Mouse (Mus musculus) layer of hippocampus, adult 9-11 months (tissue): ENCODE measurements around the gene Mark4.
A peak's percentile ranks its signal among the peaks of the same experiment; 100 is the strongest.

ENCODE experiments used
- DNase-seq: peaks from one replicate; pipeline ENCODE4 v3.0.0; 2022

The Mark4 gene

GRCm38 (mm10) chr7:19432475-19432874, 26.1 kb downstream of the Mark4 start:
- DNase-seq, result no peak

- DNase-seq, result no peak
Measured at GRCm38 (mm10) chr7:19430402-19430801, 28.2 kb downstream of the Mark4 start.

DNA sequence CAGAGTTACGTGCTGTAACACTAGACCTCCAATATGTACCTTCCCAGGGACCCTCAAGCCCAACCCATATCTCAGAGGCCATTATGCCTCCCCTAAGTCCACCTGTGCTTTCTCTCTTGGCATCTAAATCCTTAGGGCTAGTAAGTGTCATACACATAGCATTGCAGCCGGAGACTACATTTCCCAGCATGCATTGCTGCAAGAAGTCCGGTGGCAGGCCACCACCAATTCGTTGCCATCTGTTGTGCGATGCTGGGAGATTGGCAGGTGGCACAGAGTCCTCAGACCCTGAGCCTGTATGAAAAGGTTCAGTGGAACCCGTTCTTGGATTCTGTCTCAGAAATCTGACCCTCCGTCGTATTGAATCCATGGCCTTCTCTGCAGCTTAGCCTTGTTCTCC, 28.9 kb downstream of the Mark4 start:
- DNase-seq, result no peak

- DNase-seq, result no peak
Measured at GRCm38 (mm10) chr7:19427999-19428650, 30.5 kb downstream of the Mark4 start.

GRCm38 (mm10) chr7:19426888-19427287, 31.7 kb downstream of the Mark4 start:
- DNase-seq, result no peak

GRCm38 (mm10) chr7:19426349-19426748, 32.3 kb downstream of the Mark4 start:
- no peak for DNase-seq

DNA sequence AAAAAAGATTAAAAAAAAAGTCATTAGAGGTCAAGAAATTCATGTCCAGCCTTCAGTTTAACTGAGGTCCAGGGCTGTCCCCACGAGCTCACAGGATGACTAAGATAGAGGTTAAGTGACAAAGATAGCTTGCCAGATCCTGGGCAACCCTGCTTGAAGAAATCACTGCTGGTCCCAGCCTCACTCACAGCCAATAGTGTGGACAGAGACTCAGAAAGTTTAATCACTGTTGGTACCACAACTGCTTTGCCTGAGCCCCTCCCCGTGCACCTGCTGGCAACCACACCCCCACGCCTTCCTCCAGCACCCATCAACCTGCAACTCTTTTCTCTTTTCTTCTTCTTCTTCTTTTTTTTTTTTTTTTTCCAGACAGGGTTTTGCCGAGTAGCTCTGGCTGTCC, 34.6 kb downstream of the Mark4 start:
- no peak for DNase-seq

GRCm38 (mm10) chr7:19423083-19423482, 35.5 kb downstream of the Mark4 start:
- no peak for DNase-seq

GRCm38 (mm10) chr7:19420821-19421636, 37.6 kb downstream of the Mark4 start:
- peak; percentile 93 for DNase-seq

DNA sequence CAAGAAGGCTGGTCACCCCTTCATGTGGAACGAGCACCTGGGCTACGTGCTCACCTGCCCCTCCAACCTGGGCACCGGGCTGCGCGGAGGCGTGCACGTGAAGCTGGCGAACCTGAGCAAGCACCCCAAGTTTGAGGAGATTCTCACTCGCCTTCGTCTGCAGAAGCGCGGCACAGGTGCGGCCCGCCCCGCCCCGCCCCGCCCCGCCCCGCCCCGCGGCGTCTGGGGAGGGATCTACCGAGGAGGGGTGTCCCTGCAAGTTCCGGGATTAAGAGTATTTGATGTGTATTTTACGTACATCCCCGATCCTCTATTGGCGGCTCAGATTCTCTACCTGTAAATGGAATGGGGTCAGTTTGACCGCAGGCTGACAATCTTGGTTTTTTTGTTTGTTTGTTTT, 38.5 kb downstream of the Mark4 start:
- DNase-seq, result no peak

GRCm38 (mm10) chr7:19416590-19416989, 42.0 kb downstream of the Mark4 start:
- DNase-seq, result no peak

DNA sequence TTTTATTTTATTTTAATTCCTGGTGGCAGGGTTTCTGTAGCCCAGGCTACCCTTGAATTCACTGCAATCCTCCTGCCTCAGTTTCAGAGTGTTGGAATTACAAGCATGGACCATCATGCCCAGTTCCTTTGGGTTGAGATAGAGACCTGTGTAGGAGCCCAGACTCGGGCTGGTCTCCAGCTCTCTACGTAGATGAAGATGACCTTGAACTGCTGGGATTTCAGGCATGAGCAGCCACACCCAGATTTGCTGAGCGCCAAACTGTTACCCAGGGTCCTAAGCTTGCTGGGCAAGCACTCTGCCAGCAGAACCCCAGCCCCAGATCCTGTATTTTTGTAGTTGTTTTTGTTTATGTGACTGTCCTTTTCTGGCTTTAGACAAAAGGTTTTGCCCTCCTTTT, 45.1 kb downstream of the Mark4 start:
- DNase-seq, result no peak

- DNase-seq, result no peak
Measured at GRCm38 (mm10) chr7:19411783-19412182, 46.8 kb downstream of the Mark4 start.

DNA sequence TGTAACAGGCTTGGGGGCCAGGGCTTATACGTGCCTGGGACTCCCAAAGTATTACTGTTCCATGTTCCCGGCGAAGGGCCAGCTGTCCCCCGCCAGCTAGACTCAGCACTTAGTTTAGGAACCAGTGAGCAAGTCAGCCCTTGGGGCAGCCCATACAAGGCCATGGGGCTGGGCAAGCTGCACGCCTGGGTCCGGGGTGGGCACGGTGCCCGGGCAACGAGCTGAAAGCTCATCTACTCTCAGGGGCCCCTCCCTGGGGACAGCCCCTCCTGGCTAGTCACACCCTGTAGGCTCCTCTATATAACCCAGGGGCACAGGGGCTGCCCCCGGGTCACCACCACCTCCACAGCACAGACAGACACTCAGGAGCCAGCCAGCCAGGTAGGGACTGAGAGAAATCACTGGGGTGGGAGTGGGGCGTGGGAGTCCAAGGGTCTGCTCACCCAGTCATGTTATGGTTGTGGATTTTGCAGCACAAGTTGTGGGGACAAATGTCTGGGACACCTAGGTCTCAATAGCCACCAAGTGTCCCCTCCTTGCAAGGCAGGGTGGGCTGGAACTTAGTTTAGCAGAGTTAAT, 47.8 kb downstream of the Mark4 start:
- DNase-seq, result no peak

DNA sequence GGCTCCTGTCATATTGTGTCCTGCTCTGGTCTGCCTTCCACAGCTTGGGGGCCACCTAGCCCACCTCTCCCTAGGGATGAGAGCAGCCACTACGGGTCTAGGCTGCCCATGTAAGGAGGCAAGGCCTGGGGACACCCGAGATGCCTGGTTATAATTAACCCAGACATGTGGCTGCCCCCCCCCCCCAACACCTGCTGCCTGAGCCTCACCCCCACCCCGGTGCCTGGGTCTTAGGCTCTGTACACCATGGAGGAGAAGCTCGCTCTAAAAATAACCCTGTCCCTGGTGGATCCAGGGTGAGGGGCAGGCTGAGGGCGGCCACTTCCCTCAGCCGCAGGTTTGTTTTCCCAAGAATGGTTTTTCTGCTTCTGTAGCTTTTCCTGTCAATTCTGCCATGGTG, 48.9 kb downstream of the Mark4 start:
- no peak for DNase-seq

DNA sequence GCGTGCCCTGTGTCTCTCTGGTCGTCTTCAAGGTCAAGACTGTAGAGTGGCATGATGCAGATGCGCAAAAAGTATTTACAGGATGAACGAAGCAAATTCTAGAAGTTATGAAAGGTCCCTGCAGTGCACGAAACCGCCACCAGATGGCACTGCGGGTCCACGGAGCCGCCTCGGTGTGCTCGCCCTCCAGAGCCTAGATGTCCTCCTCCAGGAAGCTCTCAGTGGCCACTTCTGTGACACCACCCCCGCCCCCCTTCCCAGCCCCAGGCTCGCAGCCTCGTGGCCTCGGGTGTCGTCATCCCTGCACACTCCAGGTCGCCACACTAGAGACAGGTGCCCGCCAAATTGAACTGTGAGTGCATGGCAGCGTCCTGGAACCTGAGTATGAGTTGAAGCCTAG, 53.2 kb downstream of the Mark4 start:
- peak; percentile 58 for DNase-seq

DNA sequence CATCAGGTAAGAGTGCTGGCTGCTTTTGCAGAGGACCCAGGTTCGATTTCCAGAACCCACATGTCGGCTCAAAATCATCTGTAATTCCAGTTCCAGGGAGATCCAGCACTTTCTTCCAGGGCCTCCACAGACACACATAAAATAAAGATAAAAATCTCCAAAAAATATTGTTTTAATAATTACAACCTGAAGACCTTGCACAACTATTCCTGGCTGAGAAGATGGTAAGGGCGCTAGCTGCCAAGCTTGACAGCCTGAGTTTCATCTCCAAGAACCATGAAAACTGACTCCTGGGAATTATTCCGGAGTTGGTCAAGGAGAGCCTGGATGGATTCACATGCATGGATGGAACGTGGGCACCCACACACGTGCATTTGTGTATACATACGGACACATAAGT, 54.1 kb downstream of the Mark4 start, which contains the start of gene Ckm:
Gene Ckm (plus strand): TSS at position 301 of the 400 bp plus-strand sequence.
- DNase-seq, result no peak

- no peak for DNase-seq
Measured at GRCm38 (mm10) chr7:19403731-19404296, 54.8 kb downstream of the Mark4 start, which contains the start of gene Klc3. Klc3 (minus strand) TSS chr7:19404104.

GRCm38 (mm10) chr7:19402535-19403112, 56.0 kb downstream of the Mark4 start:
- no peak for DNase-seq

GRCm38 (mm10) chr7:19400946-19401345, 57.7 kb downstream of the Mark4 start:
- DNase-seq, result no peak

GRCm38 (mm10) chr7:19399496-19400280, 58.9 kb downstream of the Mark4 start:
- no peak for DNase-seq

DNA sequence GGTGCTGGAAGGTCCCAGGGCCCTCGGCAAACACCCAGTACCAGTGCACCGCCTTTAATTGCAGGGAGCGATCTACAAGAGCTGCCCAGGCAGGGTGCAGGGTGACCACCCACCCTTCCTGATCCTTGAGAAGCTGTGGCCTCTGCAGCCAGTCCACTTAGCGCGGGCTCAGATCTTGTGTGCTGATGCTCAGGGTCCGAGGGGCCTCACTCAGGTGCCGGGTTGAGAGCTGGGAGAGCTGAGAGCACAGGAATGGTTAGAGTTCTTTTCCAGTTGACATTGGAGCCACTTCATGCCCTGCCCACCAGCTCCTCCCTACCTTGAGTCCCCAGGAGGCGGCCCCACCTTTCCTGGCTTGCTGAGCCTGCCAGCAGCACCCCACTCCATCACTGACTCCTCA, 64.1 kb downstream of the Mark4 start:
- DNase-seq, result no peak
